Mouse (Mus musculus) olfactory bulb, adult 2 months (tissue): ENCODE measurements around the gene Cavin4. TPM values are rescaled to one million over a fixed set of nuclear protein-coding genes. Genes with fewer than 3 reads are reported as not detected.
"Not testable (repeated sequence)": the region's sequence is repeated elsewhere in the genome, so short reads cannot be mapped to it uniquely, and the experiment has no call there.

Experiments
- H3K27ac ChIP-seq: fragments of 200-500 bp; 2 replicates; pipeline ENCODE4 v1.5.1; 2012; ENCODE audit warnings: low read depth, low read length; ENCODE audit not compliant: insufficient read depth
- H3K4me1 ChIP-seq: fragments of 200-500 bp; 2 replicates; pipeline ENCODE4 v1.6.1; 2012; ENCODE audit warnings: low read length; ENCODE audit not compliant: control insufficient read depth, insufficient read depth
- H3K4me3 ChIP-seq: fragments of 200-500 bp; 2 replicates; pipeline ENCODE4 v1.5.1; 2012; ENCODE audit warnings: mild to moderate bottlenecking, low read depth, low read length, moderate library complexity; ENCODE audit not compliant: insufficient read depth
- CTCF ChIP-seq: fragments of 200-500 bp; IDR thresholded peaks from 2 replicates; pipeline ENCODE4 v1.5.1; 2012; ENCODE audit warnings: low read depth, mild to moderate bottlenecking, low read length, moderate library complexity; ENCODE audit not compliant: insufficient read depth
- POLR2A ChIP-seq: fragments of 200-500 bp; IDR thresholded peaks from 2 replicates; pipeline ENCODE4 v1.6.1; 2012; ENCODE audit warnings: mild to moderate bottlenecking, low read depth, low read length, moderate library complexity; ENCODE audit not compliant: insufficient read depth
- WGBS: fragments of 180-500 bp; shearing (Covaris S2); methylation state at CpG from one replicate; pipeline ENCODE4 v1.1.7; 2018; 5-methylcytosine and 5-hydroxymethylcytosine counted together
- polyA plus RNA-seq: library from polyadenylated mRNA; stranded (reverse); fragments of >200 nt; gene quantifications from 2 replicates; pipeline ENCODE4 v1.2.4, GENCODE M21; 2012; ENCODE audit warnings: low replicate concordance; ENCODE audit not compliant: missing spikeins, insufficient read depth, insufficient read length

The Cavin4 gene
- polyA plus RNA-seq, 1 experiment = not detected

DNA sequence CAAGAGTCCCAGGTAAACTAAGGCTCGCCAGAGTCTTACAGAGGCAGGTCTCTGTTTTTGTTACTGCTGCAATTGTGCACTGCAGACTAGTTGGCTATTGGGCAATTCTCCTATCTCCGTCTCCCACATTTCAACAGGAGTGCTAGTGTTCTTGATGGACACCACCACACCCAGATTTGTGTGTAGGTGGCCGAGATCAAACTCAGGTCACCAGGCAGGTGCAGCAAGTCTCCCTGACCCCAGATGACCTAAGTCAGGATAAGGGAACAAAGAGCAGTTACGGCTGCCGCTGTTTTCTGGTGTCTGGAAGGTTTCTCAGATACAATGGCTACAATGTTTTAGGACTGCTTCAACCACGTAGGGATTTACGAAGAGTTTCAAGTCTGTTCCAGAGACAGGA lies 16.9 kb downstream of the Cavin4 start:
- no peak for TF ChIP-seq POLR2A
- TF ChIP-seq CTCF = no peak
- no peak overlapping the region for H3K4me3 ChIP-seq
- 64% methylated on average over 7 of the region's 7 CpGs for WGBS

DNA sequence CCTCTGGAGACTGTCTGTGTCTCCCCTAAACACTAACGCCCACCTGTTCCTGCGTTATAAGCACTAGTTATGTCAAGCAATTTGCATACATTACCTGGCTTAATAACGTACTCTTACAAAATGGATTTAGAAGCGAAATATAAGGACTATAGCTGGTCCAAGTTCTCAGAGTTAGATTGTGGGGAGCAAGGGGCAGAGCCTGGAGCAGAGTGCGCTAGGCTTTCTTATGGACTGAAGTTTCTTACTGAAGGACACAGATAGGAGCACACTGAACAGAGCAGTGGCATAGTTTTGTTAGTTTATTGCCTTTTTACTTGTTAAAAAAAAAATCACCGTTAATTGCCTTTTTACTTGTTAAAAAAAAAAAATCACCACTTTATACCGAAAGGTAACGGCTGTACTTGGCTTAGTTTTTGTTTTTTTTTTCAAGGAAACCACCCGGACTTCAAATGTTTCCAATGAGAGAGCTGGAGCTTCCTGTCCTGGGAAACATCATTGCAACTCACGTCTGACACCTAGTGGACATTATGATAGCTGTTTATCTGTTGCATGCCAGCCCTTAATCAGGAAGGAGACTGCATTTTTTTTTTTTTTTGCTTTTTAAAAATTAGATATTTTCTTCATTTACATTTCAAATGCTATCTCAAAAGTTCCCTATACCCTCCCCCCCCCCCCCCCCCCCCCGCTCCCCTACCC lies 17.5 kb downstream of the Cavin4 start:
- H3K4me3 ChIP-seq = no peak overlapping the region
- 23% methylated on average over 10 of the region's 11 CpGs for WGBS
- no peaks in the 10 kb centered on the region for H3K4me1 ChIP-seq
- no peak overlapping the region for H3K27ac ChIP-seq
- TF ChIP-seq POLR2A = no peak

More for the DNA sequence above, 16.9 kb downstream of the Cavin4 start:
- Histone ChIP-seq H3K27ac (no peak overlapping the region), H3K4me1 (no peaks in the 10 kb centered on the region)

DNA sequence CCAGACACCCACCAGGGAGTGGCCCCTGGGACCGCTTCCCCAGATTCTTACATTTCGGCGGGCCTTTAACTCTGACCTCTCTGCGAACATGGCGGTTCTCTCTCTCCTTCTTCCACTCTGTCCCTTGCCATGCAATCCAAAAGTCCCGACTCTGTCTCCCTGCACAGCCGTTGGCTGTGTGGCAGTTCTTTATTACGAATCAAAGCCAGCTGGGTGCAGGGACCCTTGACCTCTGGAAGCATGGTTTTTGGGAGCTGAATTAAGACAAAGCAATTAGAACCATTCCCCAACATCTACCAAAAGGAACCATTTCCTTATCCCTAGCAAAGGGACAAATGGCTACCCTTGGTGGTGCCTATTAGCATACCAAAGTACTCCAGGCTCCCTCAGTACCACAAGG lies 19.8 kb downstream of the Cavin4 start:
- no peak for TF ChIP-seq CTCF
- no peak for TF ChIP-seq POLR2A
- Histone ChIP-seq H3K27ac (no peak overlapping the region), H3K4me1 (no peaks in the 10 kb centered on the region), H3K4me3 (peak overlapping the region; percentile 5; the same call in 1 of the 2 replicates)
- 90% methylated on average over 8 of the region's 8 CpGs for WGBS

DNA sequence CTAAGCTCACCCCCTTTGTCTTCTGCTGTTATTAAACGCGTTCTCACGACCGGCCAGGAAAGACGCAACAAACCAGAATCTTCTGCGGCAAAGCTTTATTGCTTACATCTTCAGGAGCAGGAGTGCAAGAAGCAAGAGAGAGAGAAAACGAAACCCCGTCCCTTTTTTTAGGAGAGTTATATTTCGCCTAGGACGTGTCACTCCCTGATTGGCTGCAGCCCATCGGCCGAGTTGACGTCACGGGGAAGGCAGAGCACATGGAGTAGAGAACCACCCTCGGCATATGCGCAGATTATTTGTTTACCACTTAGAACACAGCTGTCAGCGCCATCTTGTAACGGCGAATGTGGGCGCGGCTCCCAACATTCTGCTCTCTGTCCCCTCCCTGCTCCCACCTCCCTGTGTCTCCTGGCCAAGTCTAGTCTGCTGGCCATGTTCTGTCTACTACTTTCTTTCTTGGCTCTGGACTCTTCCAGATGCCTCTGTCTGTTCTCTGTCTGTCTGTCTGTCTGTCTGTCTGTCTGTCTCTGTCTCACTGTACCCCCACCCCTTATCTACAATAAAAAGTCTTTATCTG lies 20.4 kb downstream of the Cavin4 start:
- not testable (repeated sequence) for H3K4me3 ChIP-seq, H3K27ac ChIP-seq, H3K4me1 ChIP-seq
- 92% methylated on average over 19 of the region's 21 CpGs for WGBS

DNA sequence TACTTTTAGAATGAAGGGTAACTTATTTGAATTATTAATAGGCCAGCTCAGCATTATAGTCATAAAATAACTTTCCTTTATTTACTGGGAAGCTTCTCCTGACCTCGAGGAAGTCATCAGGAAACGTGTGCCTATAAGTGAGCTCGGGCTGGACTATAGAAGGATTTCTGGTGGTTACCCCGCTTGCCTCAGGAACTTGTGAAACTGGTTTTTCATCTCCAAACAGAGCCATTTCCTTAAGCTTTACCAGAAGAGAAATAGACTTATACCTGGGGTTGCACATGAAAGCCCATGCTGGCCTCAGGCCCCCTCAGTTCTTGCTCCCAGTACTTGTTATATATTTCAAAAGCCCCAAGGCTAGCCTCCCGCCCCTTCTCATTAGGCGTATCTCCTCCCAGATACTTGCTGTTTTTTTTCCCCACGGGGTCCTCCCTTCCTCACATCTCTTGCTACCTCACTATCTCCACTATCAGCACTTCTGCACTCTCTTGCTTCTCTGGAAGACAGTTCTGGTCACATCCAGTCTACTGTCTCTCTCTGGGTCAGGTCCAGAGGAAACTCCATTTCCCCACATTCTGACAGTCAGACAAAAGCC lies 21.4 kb downstream of the Cavin4 start:
- 84% methylated on average over 7 of the region's 7 CpGs for WGBS

DNA sequence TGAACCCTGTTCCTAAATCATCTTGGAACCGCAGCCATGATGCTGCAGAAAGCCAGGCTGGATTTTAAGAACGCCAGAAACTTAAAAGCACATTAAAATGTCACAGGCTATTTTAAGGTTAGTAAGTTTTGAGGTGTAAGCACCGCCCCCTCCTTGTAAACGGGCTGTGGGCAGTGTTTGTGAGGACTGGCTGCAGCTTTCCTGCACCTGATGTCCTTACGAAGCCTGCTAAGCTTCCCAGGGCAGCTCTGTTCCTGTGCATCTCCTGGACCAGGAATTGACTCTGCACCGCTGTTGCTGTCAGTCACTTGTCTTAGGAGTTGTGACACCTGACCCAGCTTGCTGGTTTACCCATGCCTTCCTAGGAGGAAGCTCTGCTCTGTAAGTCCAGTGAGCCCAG lies 24.8 kb downstream of the Cavin4 start:
- 74% methylated on average over 6 of the region's 6 CpGs for WGBS
- Histone ChIP-seq H3K27ac (no peak overlapping the region), H3K4me3 (no peak overlapping the region), H3K4me1 (peaks cover 2% of the 10 kb centered on the region; the same call in 1 of the 2 replicates)
- no peak for TF ChIP-seq POLR2A
- no peak for TF ChIP-seq CTCF

More for the DNA sequence above, 21.4 kb downstream of the Cavin4 start:
- TF ChIP-seq POLR2A = no peak
- TF ChIP-seq CTCF = no peak
- H3K4me3 ChIP-seq = no peak overlapping the region
- no peak overlapping the region for H3K27ac ChIP-seq
- H3K4me1 ChIP-seq = no peaks in the 10 kb centered on the region

DNA sequence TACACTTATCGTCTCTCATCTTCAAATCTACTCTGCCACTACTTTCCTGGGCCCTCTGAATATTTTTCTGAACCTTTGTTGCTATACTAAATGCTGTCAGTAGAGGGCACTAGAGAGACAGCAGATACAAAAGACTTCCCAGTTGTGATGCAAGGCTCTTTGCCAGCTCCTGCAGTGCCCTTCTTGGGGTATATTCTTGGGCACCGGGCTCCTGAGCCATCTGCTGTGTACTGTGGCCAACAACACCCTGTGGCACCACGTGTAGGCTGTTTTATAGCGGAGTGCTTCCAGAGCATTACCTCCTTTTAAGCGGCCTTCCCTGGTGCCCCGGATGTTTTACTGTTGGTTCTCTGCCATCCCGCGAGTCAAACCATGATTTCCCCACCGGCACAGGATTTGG lies 27.3 kb downstream of the Cavin4 start:
- Histone ChIP-seq H3K27ac (no peak overlapping the region), H3K4me3 (no peak overlapping the region), H3K4me1 (peaks cover 2% of the 10 kb centered on the region; the same call in 1 of the 2 replicates)
- 48% methylated on average over 9 of the region's 9 CpGs for WGBS
- TF ChIP-seq POLR2A = no peak
- no peak for TF ChIP-seq CTCF

DNA sequence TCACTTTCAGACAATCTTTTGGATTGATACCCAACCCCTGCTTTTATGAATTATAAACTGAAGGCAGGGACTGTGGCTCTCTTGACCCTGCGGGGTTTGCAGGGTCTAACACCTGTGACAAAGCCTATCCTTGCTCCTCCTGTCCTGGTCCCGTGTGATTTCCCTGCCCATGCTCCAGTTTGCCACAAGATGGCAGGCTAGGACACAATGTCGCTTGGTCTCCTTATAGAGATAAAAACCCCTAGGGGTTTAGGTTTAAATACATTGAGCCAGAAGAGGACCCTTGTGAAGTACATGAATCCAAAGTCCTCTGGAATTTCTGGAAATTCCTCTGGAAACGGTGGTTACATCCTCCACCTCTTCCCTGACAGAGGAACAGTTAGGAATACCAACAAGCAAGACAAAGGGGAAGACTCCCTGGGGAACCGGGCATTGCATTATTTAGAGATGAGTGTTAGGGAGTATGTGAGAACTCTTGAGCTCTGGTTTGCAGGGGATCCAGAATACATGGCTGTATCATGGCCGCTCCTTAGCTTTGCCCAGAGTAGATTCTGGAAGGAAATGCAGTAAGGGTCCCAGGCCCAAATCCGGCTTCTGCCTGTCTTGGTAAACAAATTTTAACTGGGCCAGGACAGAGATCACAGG lies 28.6 kb downstream of the Cavin4 start:
- WGBS = 35% methylated on average over 7 of the region's 7 CpGs
- Histone ChIP-seq H3K4me1 (peaks cover 2% of the 10 kb centered on the region; the same call in 1 of the 2 replicates), H3K4me3 (no peak overlapping the region), H3K27ac (0 out of 2 replicates have a peak overlapping the region, but pooled peaks have one; percentile 10)
- TF ChIP-seq POLR2A = no peak
- TF ChIP-seq CTCF = peak; percentile 53; the same call in 1 of the 2 replicates

DNA sequence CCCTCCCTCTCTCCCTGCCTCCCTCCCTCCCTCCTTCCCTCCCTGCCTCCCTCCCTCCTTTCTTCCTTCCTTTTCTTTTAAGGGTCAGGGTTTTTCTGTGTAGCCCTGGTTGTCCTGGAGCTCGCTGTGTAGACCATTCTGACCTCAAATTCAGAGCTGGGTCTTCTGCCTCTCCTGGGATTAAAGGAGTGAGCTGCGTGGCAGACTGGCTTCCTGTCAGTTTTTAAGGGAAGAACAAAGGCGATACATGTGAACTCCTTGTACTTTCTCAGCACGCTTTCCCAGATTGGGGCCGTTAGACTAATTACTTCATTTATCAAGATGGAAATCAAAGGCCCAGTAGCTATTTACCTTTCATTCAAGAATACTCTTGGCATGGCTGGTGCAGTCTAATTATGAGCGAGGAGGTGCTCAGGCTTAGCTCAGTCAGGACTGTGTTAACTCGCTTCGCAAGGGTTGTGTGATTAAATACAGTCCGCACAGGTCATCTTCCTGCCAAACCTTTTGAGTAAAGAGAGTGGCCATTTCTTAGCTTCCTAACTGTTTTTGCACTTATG lies 29.5 kb downstream of the Cavin4 start:
- no peak overlapping the region for H3K27ac ChIP-seq
- TF ChIP-seq CTCF = no peak
- TF ChIP-seq POLR2A = no peak
- 62% methylated on average over 9 of the region's 9 CpGs for WGBS
- H3K4me3 ChIP-seq = no peak overlapping the region
- H3K4me1 ChIP-seq = peaks cover 2% of the 10 kb centered on the region; the same call in 1 of the 2 replicates
